ENCODE assay signal across 8 mouse cellular contexts in the genomic region with DNA sequence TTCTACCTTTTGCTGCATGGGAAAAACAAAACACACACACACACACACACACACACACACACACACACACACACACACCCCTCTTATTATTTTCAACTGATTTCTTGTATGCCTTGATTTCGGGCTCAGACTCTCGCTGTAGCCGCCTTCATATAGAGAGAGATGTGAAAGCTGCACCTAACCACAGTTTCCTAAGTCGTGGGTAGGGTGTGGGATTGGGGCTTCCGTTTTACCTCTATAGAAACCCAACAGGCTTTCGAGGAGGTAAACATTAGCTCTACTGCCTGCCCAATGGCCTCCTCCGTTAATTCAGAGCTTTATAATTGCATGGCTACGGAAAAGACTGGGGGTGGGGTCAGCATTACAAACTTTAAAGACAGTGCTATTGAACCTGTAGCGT. TPM values are rescaled to one million over a fixed set of nuclear protein-coding genes. Genes with fewer than 3 reads are reported as not detected.
DNase-seq lines count a peak whose midpoint lies in the region; ATAC-seq and TF ChIP-seq lines count a peak whose summit lies in the region.

No protein-coding gene starts in this region.

- peak overlapping the region; percentile 65; the same call in 1 of the 2 replicates for H3K4me2 ChIP-seq in lung, embryonic 16.5 days (ENCODE audit: low read depth, low read length)
- H3K4me2 ChIP-seq in embryonic facial prominence, embryonic 14.5 days (ENCODE audit: low read depth, low read length) = peak overlapping the region; percentile 57
- no peak overlapping the region for H3K4me2 ChIP-seq in limb, embryonic 11.5 days (ENCODE audit: low read depth, severe bottlenecking)
- H3K4me2 ChIP-seq in neural tube, embryonic 13.5 days = peak overlapping the region; percentile 61

- no peak for TF ChIP-seq CTCF in lung, adult 2 months (IDR thresholded peaks at IDR 0.05; ENCODE audit: insufficient read depth, low read length)

- TF ChIP-seq POLR2A in lung, adult 2 months (IDR thresholded peaks at IDR 0.05; ENCODE audit: borderline replicate concordance, extremely low read depth, low read depth, low read length) = no peak

- no peaks in the 10 kb centered on the region for H3K9me3 ChIP-seq in lung, embryonic 16.5 days (ENCODE audit: control insufficient read depth, low read length)
- H3K9me3 ChIP-seq in embryonic facial prominence, embryonic 14.5 days (ENCODE audit: control insufficient read depth, low read length) = no peaks in the 10 kb centered on the region
- H3K9me3 ChIP-seq in limb, embryonic 11.5 days (ENCODE audit: control insufficient read depth, low read length) = no peaks in the 10 kb centered on the region
- no peaks in the 10 kb centered on the region for H3K9me3 ChIP-seq in neural tube, embryonic 13.5 days

- no peaks in the 10 kb centered on the region for H3K4me1 ChIP-seq in lung, embryonic 16.5 days (replicated peaks; ENCODE audit: control insufficient read depth, insufficient read depth, low read length)
- peaks cover 2% of the 10 kb centered on the region; the same call in 1 of the 2 replicates for H3K4me1 ChIP-seq in lung, adult 2 months (ENCODE audit: control insufficient read depth, insufficient read depth, low read length)
- no peaks in the 10 kb centered on the region for H3K4me1 ChIP-seq in embryonic facial prominence, embryonic 14.5 days (ENCODE audit: control insufficient read depth, insufficient read depth, low read length)
- H3K4me1 ChIP-seq in limb, embryonic 11.5 days (ENCODE audit: control insufficient read depth, insufficient read depth, low read length) = no peaks in the 10 kb centered on the region
- H3K4me1 ChIP-seq in neural tube, embryonic 13.5 days (replicated peaks) = peaks cover 5% of the 10 kb centered on the region

- H3K36me3 ChIP-seq in lung, embryonic 16.5 days (ENCODE audit: control insufficient read depth, insufficient read depth, low read length) = no peaks in the 10 kb centered on the region
- no peaks in the 10 kb centered on the region for H3K36me3 ChIP-seq in embryonic facial prominence, embryonic 14.5 days (ENCODE audit: control insufficient read depth, insufficient read depth, low read length)
- H3K36me3 ChIP-seq in limb, embryonic 11.5 days (ENCODE audit: control insufficient read depth, insufficient read depth, low read length) = no peaks in the 10 kb centered on the region
- H3K36me3 ChIP-seq in neural tube, embryonic 13.5 days = no peaks in the 10 kb centered on the region

- no peak overlapping the region for H3K4me3 ChIP-seq in lung, embryonic 16.5 days (ENCODE audit: low read length)
- H3K4me3 ChIP-seq in lung, adult 2 months (replicated peaks; ENCODE audit: extremely low read depth, low read depth, low read length) = no peak overlapping the region
- peak overlapping the region; percentile 61; the same call in 1 of the 2 replicates for H3K4me3 ChIP-seq in embryonic facial prominence, embryonic 14.5 days (ENCODE audit: low read depth, low read length)
- H3K4me3 ChIP-seq in limb, embryonic 11.5 days (ENCODE audit: low read depth, low read length) = no peak overlapping the region
- peak overlapping the region; percentile 66; the same call in 1 of the 2 replicates for H3K4me3 ChIP-seq in neural tube, embryonic 13.5 days

- H3K27ac ChIP-seq in lung, embryonic 16.5 days (ENCODE audit: low read length) = no peak overlapping the region
- H3K27ac ChIP-seq in embryonic facial prominence, embryonic 14.5 days (replicated peaks; ENCODE audit: low read depth, low read length) = peak overlapping the region; percentile 74; the same call in 1 of the 2 replicates
- no peak overlapping the region for H3K27ac ChIP-seq in limb, embryonic 11.5 days (replicated peaks; ENCODE audit: low read depth, low read length)
- H3K27ac ChIP-seq in neural tube, embryonic 13.5 days (replicated peaks) = no peak overlapping the region

- no peaks in the 10 kb centered on the region for H3K27me3 ChIP-seq in lung, embryonic 16.5 days (ENCODE audit: control insufficient read depth, insufficient read depth, low read depth, low read length)
- H3K27me3 ChIP-seq in embryonic facial prominence, embryonic 14.5 days (replicated peaks; ENCODE audit: control insufficient read depth, insufficient read depth, low read length) = no peaks in the 10 kb centered on the region
- no peaks in the 10 kb centered on the region for H3K27me3 ChIP-seq in limb, embryonic 11.5 days (ENCODE audit: control insufficient read depth, insufficient read depth, low read length)
- H3K27me3 ChIP-seq in neural tube, embryonic 13.5 days = no peaks in the 10 kb centered on the region

- H3K9ac ChIP-seq in lung, embryonic 16.5 days (ENCODE audit: low read length) = no peak overlapping the region
- H3K9ac ChIP-seq in embryonic facial prominence, embryonic 14.5 days (ENCODE audit: low read depth, low read length) = peak overlapping the region; percentile 80; the same call in 1 of the 2 replicates
- H3K9ac ChIP-seq in limb, embryonic 11.5 days (ENCODE audit: low read length) = no peak overlapping the region
- H3K9ac ChIP-seq in neural tube, embryonic 13.5 days = no peak overlapping the region; the same call in 1 of the 2 replicates

- WGBS in lung, embryonic 16.5 days = 91% methylated on average over 9 of the region's 9 CpGs
- 79% methylated on average over 9 of the region's 9 CpGs for WGBS in lung, adult 2 months
- WGBS in embryonic facial prominence, embryonic 14.5 days = 84% methylated on average over 9 of the region's 9 CpGs
- WGBS in limb, embryonic 11.5 days = 85% methylated on average over 9 of the region's 9 CpGs
- WGBS in neural tube, embryonic 13.5 days = 89% methylated on average over 9 of the region's 9 CpGs

- no peak for DNase-seq in lung, adult 2 months
- no peak for DNase-seq in embryonic facial prominence, embryonic 14.5 days (ENCODE audit: low spot score)
- no peak for DNase-seq in limb, embryonic 11.5 days (ENCODE audit: low spot score)
- no peak for DNase-seq in adrenal gland, adult (ENCODE audit: inconsistent age in 2 of 2, low spot score in 1 of 2)
- no peak for DNase-seq in gastrocnemius, adult 8-10 months (ENCODE audit: low spot score in 2 of 2)
- DNase-seq in layer of hippocampus, adult 9-10 months (ENCODE audit: low spot score) = no peak

- peak; percentile 12 for ATAC-seq in lung, embryonic 16.5 days (ENCODE audit: low read depth)
- no peak for ATAC-seq in embryonic facial prominence, embryonic 14.5 days (ENCODE audit: low read depth)
- peak; percentile 6; the same call in 1 of the 2 replicates for ATAC-seq in limb, embryonic 11.5 days (ENCODE audit: insufficient number of reproducible peaks, low FRiP score, low TSS enrichment, low read depth)
- peak; percentile 9; the same call in 1 of the 2 replicates for ATAC-seq in neural tube, embryonic 13.5 days (ENCODE audit: low read depth)

RNA-seq across cellular contexts. Expression of a gene that starts 12.8 kb away (rescaled TPM):
- 28.5 and 30.4 TPM in 2 replicates for polyA plus RNA-seq in lung, embryonic 16.5 days (2015; fragmentation: Nextera tagmentation; extraction: Ambion mirVana)
- polyA plus RNA-seq in lung, adult 2 months (2012; rRNA removed) = 2.0 and 4.3 TPM in 2 replicates
- 33.1 and 35.8 TPM in 2 replicates for polyA plus RNA-seq in embryonic facial prominence, embryonic 14.5 days (2014; fragmentation: Nextera tagmentation; extraction: Ambion mirVana)
- polyA plus RNA-seq in limb, embryonic 11.5 days (2014; fragmentation: Nextera tagmentation; extraction: Ambion mirVana) = 26.8 and 28.8 TPM in 2 replicates
- polyA plus RNA-seq in neural tube, embryonic 13.5 days (2015; fragmentation: Nextera tagmentation; extraction: Ambion mirVana) = 34.0 and 36.6 TPM in 2 replicates
- total RNA-seq in gastrocnemius, adult 8-10 months (2022) = 10 to 100 TPM; 10.9 to 13.8 (median 12.4) TPM

RNA-seq across cellular contexts. Expression of a gene that starts 13.6 kb away (rescaled TPM):
- polyA plus RNA-seq in lung, embryonic 16.5 days (2015; fragmentation: Nextera tagmentation; extraction: Ambion mirVana) = 2.5 and 4.6 TPM in 2 replicates
- 2.0 and 2.5 TPM in 2 replicates for polyA plus RNA-seq in lung, adult 2 months (2012; rRNA removed)
- 2.2 and 2.4 TPM in 2 replicates for polyA plus RNA-seq in embryonic facial prominence, embryonic 14.5 days (2014; fragmentation: Nextera tagmentation; extraction: Ambion mirVana)
- 1.2 and 1.8 TPM in 2 replicates for polyA plus RNA-seq in limb, embryonic 11.5 days (2014; fragmentation: Nextera tagmentation; extraction: Ambion mirVana)
- polyA plus RNA-seq in neural tube, embryonic 13.5 days (2015; fragmentation: Nextera tagmentation; extraction: Ambion mirVana) = 3.0 and 4.7 TPM in 2 replicates
- total RNA-seq in gastrocnemius, adult 8-10 months (2022) = not detected

Comparison
In these comparisons a context has a peak if more than half of its experiments do, and no peak if none do; other contexts are left out.
1. H3K4me3 ChIP-seq: peak in embryonic facial prominence, embryonic 14.5 days (single experiment) and neural tube, embryonic 13.5 days (single experiment); none in lung, embryonic 16.5 days (single experiment), lung, adult 2 months (single experiment) and limb, embryonic 11.5 days (single experiment).